Mouse (Mus musculus): Measurements from ENCODE around the gene Nf2.

DNA sequence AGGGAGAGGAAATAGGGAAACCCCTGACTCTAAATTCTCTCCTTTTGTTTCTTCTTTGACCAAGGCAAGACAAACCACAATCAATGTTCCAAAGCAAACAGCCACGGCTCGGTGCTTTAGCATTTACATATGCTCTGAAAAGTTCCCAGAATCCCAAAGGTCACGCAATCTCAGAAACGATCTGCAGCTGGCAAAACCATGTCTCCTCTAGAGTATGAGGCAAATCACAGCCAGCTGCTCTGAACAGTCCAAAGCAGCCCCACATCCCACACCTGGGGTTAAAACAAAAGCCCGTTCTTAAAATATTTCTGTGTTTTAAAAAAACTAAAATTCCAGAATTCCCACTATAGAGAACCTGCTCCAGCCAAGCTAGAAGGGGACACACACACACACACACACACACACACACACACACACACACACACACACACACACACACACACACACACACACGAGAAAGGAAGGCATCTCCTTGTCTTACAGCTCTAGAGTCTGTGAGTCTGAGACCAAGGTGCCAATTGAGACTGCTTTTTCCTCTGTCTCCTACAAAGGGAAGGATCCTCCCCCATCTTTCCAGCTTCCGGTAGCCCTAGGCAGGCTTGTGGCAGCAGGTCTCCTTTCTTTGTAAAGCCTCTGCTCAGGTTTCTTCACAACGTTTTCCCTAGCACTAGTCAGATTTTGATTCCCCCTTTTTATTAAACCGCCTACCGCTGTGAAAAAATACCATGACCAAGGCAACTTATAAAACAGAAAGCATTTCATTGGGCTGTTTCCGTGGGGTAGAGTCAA, 12.7 kb upstream of the Nf2 start:
- TF ChIP-seq CTCF (IDR thresholded peaks at IDR 0.05; ENCODE audit: control insufficient read depth, insufficient read depth, insufficient replicate concordance, low read depth, low read length) = no peak
- TF ChIP-seq POLR2A (IDR thresholded peaks at IDR 0.05; ENCODE audit: control insufficient read depth, low read depth, low read length) = no peak
